Mouse (Mus musculus) intestine, postnatal 0 days (tissue): Measurements from ENCODE around the gene Rsbn1. TPM values are rescaled to one million over a fixed set of nuclear protein-coding genes. Genes with fewer than 3 reads are reported as not detected.

Experiments
- ATAC-seq: fragments of 200-750 bp; cut with Nextera tagmentation; 2 replicates; pipeline ENCODE4 v1.8.0; 2017; ENCODE audit warnings: mild to moderate bottlenecking, moderate TSS enrichment, moderate library complexity
- H3K27ac ChIP-seq: fragments of 300-500 bp; sonication (generic); 2 replicates; pipeline ENCODE4 v1.5.1; 2014; ENCODE audit warnings: mild to moderate bottlenecking, low read depth, low read length, moderate library complexity
- H3K27me3 ChIP-seq: fragments of 300-500 bp; sonication (generic); replicated peaks from 2 replicates; pipeline ENCODE4 v1.6.1; 2014; ENCODE audit warnings: low read length, mixed read lengths; ENCODE audit not compliant: control insufficient read depth, insufficient read depth
- H3K36me3 ChIP-seq: fragments of 300-500 bp; sonication (generic); 2 replicates; pipeline ENCODE4 v1.6.1; 2014; ENCODE audit warnings: mild to moderate bottlenecking, moderate library complexity; ENCODE audit not compliant: control insufficient read depth, insufficient read depth
- H3K4me1 ChIP-seq: fragments of 300-500 bp; sonication (generic); replicated peaks from 2 replicates; pipeline ENCODE4 v1.6.1; 2014; ENCODE audit warnings: antibody characterized with exemption, low read length, mixed read lengths; ENCODE audit not compliant: control insufficient read depth, insufficient read depth
- H3K4me2 ChIP-seq: fragments of 300-500 bp; sonication (generic); replicated peaks from 2 replicates; pipeline ENCODE4 v1.6.1; 2014; ENCODE audit warnings: low read depth, mild to moderate bottlenecking, moderate library complexity
- H3K4me3 ChIP-seq: fragments of 300-500 bp; sonication (generic); 2 replicates; pipeline ENCODE4 v1.5.1; 2014; ENCODE audit warnings: low read depth, low read length
- H3K9ac ChIP-seq: fragments of 300-500 bp; sonication (generic); 2 replicates; pipeline ENCODE4 v1.6.1; 2014; ENCODE audit warnings: mild to moderate bottlenecking, low read depth, low read length
- H3K9me3 ChIP-seq: fragments of 300-500 bp; sonication (generic); 2 replicates; pipeline ENCODE4 v1.6.1; 2016; ENCODE audit warnings: mixed run types; ENCODE audit not compliant: control insufficient read depth
- CTCF ChIP-seq: sonication (generic); IDR thresholded peaks from 2 replicates; pipeline ENCODE4 v1.5.1; 2016; ENCODE audit warnings: low read depth, mild to moderate bottlenecking, control low read depth, antibody characterized with exemption, moderate library complexity
- WGBS: fragments of 180-500 bp; shearing (Covaris S2); extraction: QIAGEN DNeasy Blood & Tissue Kit; methylation state at CpG from one replicate; pipeline ENCODE4 v1.1.7; 2014; 5-methylcytosine and 5-hydroxymethylcytosine counted together
- polyA plus RNA-seq: library from polyadenylated mRNA; unstranded; fragments of >200 nt; fragmentation: Nextera tagmentation; extraction: Ambion mirVana; gene quantifications from 2 replicates; pipeline ENCODE4 v1.2.1, GENCODE M21; 2015

The Rsbn1 gene
- polyA plus RNA-seq, 1 experiment from 2014 or later: 5.3 TPM

- no peak for TF ChIP-seq CTCF
- no peak overlapping the region for H3K4me2 ChIP-seq
These were observed 98.1 kb downstream of the Rsbn1 start for GRCm38 (mm10) chr3:104011972-104012371.

More at GRCm38 (mm10) chr3:104011972-104012371, 98.1 kb downstream of the Rsbn1 start:
- Histone ChIP-seq H3K27ac (no peak overlapping the region), H3K9ac (no peak overlapping the region), H3K9me3 (no peaks in the 10 kb centered on the region), H3K4me1 (no peaks in the 10 kb centered on the region), H3K27me3 (no peaks in the 10 kb centered on the region), H3K36me3 (peaks cover 37% of the 10 kb centered on the region), H3K4me3 (no peak overlapping the region)
- WGBS: 85% methylated on average over 2 of the region's 2 CpGs
- no peak for ATAC-seq

Other genes with a start within 250 kb of the Rsbn1 start
- gene Olfml3, start 176.1 kb upstream of the Rsbn1 start, polyA plus RNA-seq: 11.5 and 13.1 TPM in 2 replicates
- not detected in 2 replicates for gene Gm10964, start 174.8 kb upstream of the Rsbn1 start, polyA plus RNA-seq
- 6.6 and 7.1 TPM in 2 replicates for gene Hipk1, start 122.6 kb upstream of the Rsbn1 start, polyA plus RNA-seq
- 10.2 and 13.3 TPM in 2 replicates for gene Dclre1b, start 104.7 kb upstream of the Rsbn1 start, polyA plus RNA-seq
- gene Ap4b1, start 104.6 kb upstream of the Rsbn1 start, polyA plus RNA-seq: 12.6 and 12.9 TPM in 2 replicates
- 0.18 TPM in 1 of 2 replicates, not detected in the other for gene Gm43064, start 104.5 kb upstream of the Rsbn1 start, polyA plus RNA-seq
- 27.1 and 31.6 TPM in 2 replicates for gene Bcl2l15, start 81.5 kb upstream of the Rsbn1 start, polyA plus RNA-seq
- gene Ptpn22, start 54.3 kb upstream of the Rsbn1 start, polyA plus RNA-seq: 1.5 TPM in 2 replicates
- 6.4 and 7.1 TPM in 2 replicates for gene Phtf1, start 54.0 kb downstream of the Rsbn1 start, polyA plus RNA-seq